Mouse (Mus musculus) neural tube, embryonic 10.5 days (tissue): ENCODE results near the gene Rgl1.
"Not testable (repeated sequence)": the region's sequence is repeated elsewhere in the genome, so short reads cannot be mapped to it uniquely, and the experiment has no call there.

ENCODE experiments used
- DNase-seq: peaks from one replicate; pipeline ENCODE4 v3.0.0-alpha.2; 2017; ENCODE audit warnings: low spot score; ENCODE audit errors: extremely low spot score

The Rgl1 gene

GRCm38 (mm10) chr1:152786953-152787352 is 20.8 kb upstream of the Rgl1 start:
- no peak for DNase-seq

GRCm38 (mm10) chr1:152785446-152785845 is 19.3 kb upstream of the Rgl1 start:
- not testable (repeated sequence) for DNase-seq

- DNase-seq = no peak
Observed at GRCm38 (mm10) chr1:152784620-152785019, 18.5 kb upstream of the Rgl1 start.

GRCm38 (mm10) chr1:152779071-152779737 is 13.1 kb upstream of the Rgl1 start:
- DNase-seq = peak; percentile 60

GRCm38 (mm10) chr1:152774601-152775000 is 8.4 kb upstream of the Rgl1 start:
- not testable (repeated sequence) for DNase-seq

GRCm38 (mm10) chr1:152771016-152771415 is 4.9 kb upstream of the Rgl1 start:
- DNase-seq = no peak

- peak; percentile 83 for DNase-seq
Observed at GRCm38 (mm10) chr1:152767749-152768488, 1.8 kb upstream of the Rgl1 start.

- DNase-seq = no peak
Observed at GRCm38 (mm10) chr1:152766804-152767748, 925 bp upstream of the Rgl1 start.

GRCm38 (mm10) chr1:152761791-152762190 is 4.4 kb downstream of the Rgl1 start:
- no peak for DNase-seq

GRCm38 (mm10) chr1:152750312-152750965 is 15.7 kb downstream of the Rgl1 start, which contains the start of gene Apobec4:
Gene Apobec4 (plus strand): TSS chr1:152750551.
- DNase-seq = no peak

GRCm38 (mm10) chr1:152749276-152749675 is 16.9 kb downstream of the Rgl1 start:
- no peak for DNase-seq

- peak; percentile 74 for DNase-seq
Observed at GRCm38 (mm10) chr1:152746426-152746825, 19.7 kb downstream of the Rgl1 start.

- no peak for DNase-seq
Observed at GRCm38 (mm10) chr1:152743095-152743826, 22.9 kb downstream of the Rgl1 start.

GRCm38 (mm10) chr1:152739374-152739773 is 26.8 kb downstream of the Rgl1 start:
- no peak for DNase-seq

GRCm38 (mm10) chr1:152738793-152739192 is 27.4 kb downstream of the Rgl1 start:
- DNase-seq = no peak

GRCm38 (mm10) chr1:152727604-152728236 is 38.4 kb downstream of the Rgl1 start:
- DNase-seq = no peak

- DNase-seq = no peak
Observed at GRCm38 (mm10) chr1:152726095-152726494, 40.1 kb downstream of the Rgl1 start.

- DNase-seq = no peak
Observed at GRCm38 (mm10) chr1:152724286-152724685, 41.9 kb downstream of the Rgl1 start.

GRCm38 (mm10) chr1:152721535-152722198 is 44.5 kb downstream of the Rgl1 start:
- DNase-seq = no peak
